Mouse (Mus musculus) adrenal gland, postnatal 25 days (tissue): Measurements from ENCODE around the gene Gm28051. TPM values are rescaled to one million over a fixed set of nuclear protein-coding genes. Genes with fewer than 3 reads are reported as not detected.

ENCODE experiments used
- DNase-seq: peaks from one replicate; pipeline ENCODE4 v3.0.0; 2021; ENCODE audit warnings: mixed read lengths
- microRNA-seq, 2 experiments: library from miRNA; unstranded; fragments of <30 nt; microRNA quantifications; one replicate each; pipeline ENCODE4 v1.2.0; 2021
- total RNA-seq: library from RNA; stranded (reverse); gene quantifications from 2 replicates; pipeline ENCODE4 v1.2.3, GENCODE M21; 2021

Gm28051 gene
- total RNA-seq, 1 experiment from 2014 or later, result not detected

DNA sequence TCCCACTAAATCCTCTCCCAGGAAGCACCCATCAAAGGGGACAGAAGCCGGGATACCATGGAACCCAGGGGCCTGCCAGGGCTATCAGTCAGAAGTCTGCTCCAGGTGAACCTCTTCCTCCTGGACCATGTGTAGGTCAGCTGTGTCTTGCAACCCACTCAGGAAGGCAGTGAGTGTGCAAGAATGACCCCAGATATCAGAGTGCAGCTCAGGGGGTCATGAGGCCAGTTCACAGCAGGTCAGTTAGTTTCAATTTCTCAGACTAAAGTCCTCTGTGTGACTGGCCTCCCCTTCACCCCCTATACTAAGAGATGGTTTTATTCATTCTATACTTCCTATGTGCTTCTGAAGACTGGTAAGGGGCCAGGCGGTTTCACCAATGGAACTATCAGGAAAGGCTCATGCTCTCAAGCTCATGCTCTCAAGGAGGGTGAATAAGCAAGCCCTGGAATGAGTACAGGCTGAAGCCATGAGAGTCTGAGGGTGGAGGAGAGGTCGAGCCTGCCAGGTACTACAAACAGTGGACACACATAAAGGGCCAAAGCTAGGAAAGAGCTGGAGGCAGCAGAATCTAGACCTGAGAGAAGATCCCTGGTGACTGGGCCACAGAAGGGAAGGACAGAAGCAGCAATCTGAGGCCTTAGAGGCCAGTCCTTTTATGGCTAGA, 72.7 kb downstream of the Gm28051 start:
- no peak for DNase-seq

DNA sequence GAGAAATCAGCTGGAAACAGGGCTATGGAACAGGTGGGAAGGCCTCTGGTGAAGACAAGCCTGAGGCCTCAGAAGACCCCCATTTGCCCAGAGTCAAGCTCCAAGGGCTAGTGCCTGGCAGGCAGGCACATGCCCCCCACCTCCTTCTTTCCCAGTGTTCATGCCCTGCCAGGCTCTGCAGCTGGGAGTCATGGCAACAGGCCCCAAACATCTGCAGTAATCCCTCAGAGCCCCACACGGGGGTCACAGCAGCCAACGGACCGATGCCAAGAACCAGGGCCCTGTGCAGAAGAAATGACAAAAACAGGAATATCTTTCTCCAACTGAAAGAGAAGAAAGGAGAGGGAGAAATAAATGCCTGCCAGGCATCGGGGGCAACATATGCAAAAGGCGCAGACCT, 73.6 kb downstream of the Gm28051 start:
- no peak for DNase-seq

- no peak for DNase-seq
These were observed 74.1 kb downstream of the Gm28051 start for GRCm38 (mm10) chr12:102683438-102683837.

- DNase-seq, result no peak
These were observed 74.8 kb downstream of the Gm28051 start for GRCm38 (mm10) chr12:102682722-102683299.

DNA sequence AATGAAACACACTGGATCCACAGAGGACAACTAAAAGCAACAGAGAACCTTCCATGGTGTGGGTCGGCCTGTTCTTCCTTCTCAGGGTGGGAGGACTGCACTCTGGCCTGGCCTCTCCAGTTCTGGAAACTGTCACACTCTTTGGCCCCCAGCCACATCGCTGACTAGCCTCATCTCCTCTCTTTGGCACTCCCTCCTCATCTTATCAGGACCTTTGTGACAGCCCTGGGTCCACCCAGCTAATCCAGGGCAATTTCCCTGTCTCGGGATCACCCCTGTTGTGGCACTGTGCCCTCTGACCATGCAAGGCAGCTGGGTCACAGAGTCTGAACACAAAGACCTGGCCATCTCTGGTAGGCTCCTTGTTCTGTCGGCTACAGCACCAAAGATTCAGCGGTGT, 75.5 kb downstream of the Gm28051 start:
- DNase-seq, result peak; percentile 71

DNA sequence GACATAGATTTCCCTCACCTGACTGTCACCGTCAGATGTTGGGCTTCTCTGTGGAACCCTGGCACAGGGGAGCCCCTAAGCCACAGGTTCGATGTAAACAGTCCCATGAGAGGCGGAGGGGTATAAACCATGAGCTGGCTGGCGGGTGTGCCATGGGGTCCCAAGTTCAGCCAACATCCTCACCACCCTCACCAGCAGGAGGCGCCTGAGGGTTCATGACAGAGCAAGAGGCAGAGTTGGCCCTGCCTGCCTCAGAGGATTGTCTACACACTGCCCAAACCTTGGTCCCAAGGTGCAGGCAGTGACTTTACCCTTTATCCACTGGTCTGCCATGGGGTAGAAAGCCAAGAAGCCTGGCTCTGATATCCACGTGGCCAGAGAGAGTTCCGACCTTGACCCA, 76.0 kb downstream of the Gm28051 start:
- no peak for DNase-seq

DNA sequence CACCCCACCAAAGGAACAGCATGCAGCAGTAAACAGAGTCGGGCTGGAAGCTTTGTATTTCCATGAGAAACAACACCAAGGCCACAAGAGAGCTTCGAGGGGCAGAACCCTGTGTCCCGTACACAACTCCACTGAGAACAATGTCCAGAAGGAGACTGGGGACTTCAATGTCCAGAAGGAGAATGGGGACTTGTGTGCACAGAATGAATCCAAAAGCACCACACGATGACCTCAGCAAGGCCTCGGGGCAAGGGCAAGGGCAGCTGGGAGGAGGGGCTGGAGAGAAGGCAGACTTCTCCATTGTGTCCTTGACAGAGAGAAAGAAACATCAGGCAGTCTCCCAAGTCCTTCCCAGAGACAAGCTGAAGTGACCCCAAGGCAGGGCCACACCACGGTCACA, 78.7 kb downstream of the Gm28051 start:
- no peak for DNase-seq

GRCm38 (mm10) chr12:102677089-102677488, 80.5 kb downstream of the Gm28051 start:
- no peak for DNase-seq

- DNase-seq, result no peak
These were observed 83.0 kb downstream of the Gm28051 start for GRCm38 (mm10) chr12:102674556-102674955.

GRCm38 (mm10) chr12:102674123-102674522, 83.4 kb downstream of the Gm28051 start:
- DNase-seq, result no peak

GRCm38 (mm10) chr12:102672857-102673839, 84.4 kb downstream of the Gm28051 start:
- DNase-seq, result no peak

GRCm38 (mm10) chr12:102672176-102672575, 85.4 kb downstream of the Gm28051 start:
- no peak for DNase-seq

DNA sequence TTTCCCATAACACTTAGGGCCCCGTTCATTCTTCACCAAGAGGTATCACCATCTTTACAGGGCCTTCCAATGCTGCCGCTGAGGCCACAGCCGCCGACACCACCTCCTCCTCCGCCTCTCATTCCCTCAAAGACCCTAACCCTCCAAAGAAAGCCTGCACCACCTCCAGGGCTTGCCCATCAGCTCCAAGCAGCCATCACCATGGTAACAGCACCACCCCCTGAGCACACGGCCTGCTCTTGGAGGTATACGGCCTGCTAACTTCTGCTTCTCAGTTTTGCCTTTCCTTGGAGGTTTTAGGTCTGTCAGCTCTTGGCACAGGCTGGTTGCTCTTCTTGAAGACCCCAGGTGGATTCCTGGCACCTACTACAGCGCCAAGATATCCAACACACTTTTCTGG, 86.7 kb downstream of the Gm28051 start:
- DNase-seq, result no peak

Small RNA genes within 50 kb of the gene (microRNA-seq; reads per million reads assigned to microRNA genes)
- 0 to 0.69 reads per million in 2 experiments for gene Mir1936

Other genes starting within 250 kb of the Gm28051 start
- gene Chga, start 202.8 kb downstream of the Gm28051 start, total RNA-seq, result 1,604 and 1,988 TPM in 2 replicates
- gene Itpk1, start 52.8 kb downstream of the Gm28051 start, total RNA-seq, result 43.3 and 47.7 TPM in 2 replicates
- gene Moap1, start 14.1 kb downstream of the Gm28051 start, total RNA-seq, result 9.6 and 10.2 TPM in 2 replicates
- 5.5 and 7.6 TPM in 2 replicates for gene Tmem251, start 14.0 kb downstream of the Gm28051 start, total RNA-seq
- 14.7 and 22.7 TPM in 2 replicates for gene Gon7, start within 50 bp of the Gm28051 start, total RNA-seq
- 34.5 and 36.1 TPM in 2 replicates for gene Ubr7, start 202 bp upstream of the Gm28051 start, total RNA-seq
- 6.3 and 6.4 TPM in 2 replicates for gene Gm20604, start 907 bp upstream of the Gm28051 start, total RNA-seq
- gene Btbd7, start 120.7 kb upstream of the Gm28051 start, total RNA-seq, result 60.1 and 65.3 TPM in 2 replicates
- gene Cox8c, start 141.6 kb upstream of the Gm28051 start, total RNA-seq, result not detected in 2 replicates
- 9.0 and 11.2 TPM in 2 replicates for gene Unc79, start 191.1 kb upstream of the Gm28051 start, total RNA-seq